ENCODE assay signal across 8 mouse cellular contexts in the genomic region with DNA sequence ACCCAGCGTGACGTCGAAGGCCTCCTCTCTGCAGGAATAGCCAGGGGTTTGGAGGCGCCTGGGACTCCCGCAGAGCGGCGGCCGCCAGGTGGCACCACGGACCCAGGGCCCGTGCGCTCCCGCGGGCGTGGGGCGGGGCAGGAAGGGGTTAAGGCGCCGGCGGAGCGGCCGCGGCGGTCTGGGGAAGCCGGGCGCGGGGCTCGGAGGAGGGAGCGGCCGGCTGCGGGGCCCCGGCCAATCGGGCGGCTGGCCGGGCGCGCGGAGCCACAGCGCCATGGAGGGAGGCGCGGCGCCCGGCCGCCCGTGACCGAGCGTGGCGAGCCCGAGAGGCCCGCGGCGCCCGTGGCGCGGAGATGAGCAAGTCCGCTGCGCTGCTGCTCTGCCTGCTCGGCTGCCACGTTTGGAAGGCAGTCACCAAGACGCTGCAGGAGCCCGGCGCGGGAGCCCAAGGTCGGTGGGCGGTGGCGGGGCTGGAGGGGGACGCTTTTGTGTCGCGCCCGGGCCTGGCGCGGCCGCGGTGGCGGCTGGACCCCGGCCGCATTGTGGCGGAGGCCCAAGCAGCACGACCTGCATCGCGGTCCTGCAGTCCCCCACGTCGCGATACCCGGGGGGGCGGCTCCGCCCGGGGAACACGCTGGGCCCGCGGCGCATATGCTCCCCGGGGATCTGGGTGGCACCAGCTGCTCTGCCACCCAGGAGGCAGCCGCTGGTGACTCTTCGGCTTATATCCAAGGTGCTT. TPM values are rescaled to one million over a fixed set of nuclear protein-coding genes. Genes with fewer than 3 reads are reported as not detected.
DNase-seq lines count a peak whose midpoint lies in the region; ATAC-seq and TF ChIP-seq lines count a peak whose summit lies in the region.

No protein-coding gene starts in this region.

- H3K9ac ChIP-seq in hindbrain, embryonic 14.5 days, result peak overlapping the region; percentile 98

- ATAC-seq in Patski, result peak; percentile 94
- peak; percentile 95 for ATAC-seq in hindbrain, embryonic 14.5 days (ENCODE audit: low FRiP score)

- peak overlapping the region; percentile 98 for H3K4me3 ChIP-seq in hindbrain, embryonic 14.5 days (replicated peaks; ENCODE audit: low read length)

- H3K27me3 ChIP-seq in Patski, result no peaks in the 10 kb centered on the region
- H3K27me3 ChIP-seq in hindbrain, embryonic 14.5 days (ENCODE audit: control insufficient read depth, insufficient read depth, low read length), result no peaks in the 10 kb centered on the region

- in situ Hi-C loops in Patski (cut with MboI; ENCODE audit: low pct_unique_long_range_greater_than_20kb), result loop anchor here (5.0 kb wide), 1 partner anchor 109 kb away; no protein-coding TSS in a partner anchor

- no peaks in the 10 kb centered on the region for H3K36me3 ChIP-seq in hindbrain, embryonic 14.5 days (replicated peaks; ENCODE audit: control insufficient read depth, insufficient read depth)

- CTCF ChIA-PET in Patski (lab: Charles Lee), result interaction anchor here (0.7 to 1.3 kb wide), 3 partner anchors 64 to 110 kb away, joined by 3 to 4 read pairs (median 3); no protein-coding TSS in a partner anchor

- H3K4me1 ChIP-seq in hindbrain, embryonic 14.5 days (replicated peaks; ENCODE audit: control insufficient read depth, insufficient read depth, low read length), result peaks cover 20% of the 10 kb centered on the region

- no peaks in the 10 kb centered on the region for H3K9me3 ChIP-seq in hindbrain, embryonic 14.5 days (ENCODE audit: control insufficient read depth, low read length)

- POLR2A ChIA-PET in Patski (lab: Charles Lee), result interaction anchor here (0.7 to 1.2 kb wide), 3 partner anchors 41 to 229 kb away, joined by 3 to 11 read pairs (median 4); no protein-coding TSS in a partner anchor

- H3K4me2 ChIP-seq in hindbrain, embryonic 14.5 days (replicated peaks), result peak overlapping the region; percentile 67

- under 1% methylated on average over 59 of the region's 93 CpGs for WGBS in hindbrain, embryonic 14.5 days

- H3K27ac ChIP-seq in hindbrain, embryonic 14.5 days, result peak overlapping the region; percentile 96

- no peak for DNase-seq in Patski (ENCODE audit: low read depth, low spot score)
- DNase-seq in cerebellum, postnatal 14 days, result peak; percentile 85 to 87
- DNase-seq in frontal cortex, postnatal 36 days (ENCODE audit: low spot score in 2 of 2), result peak; percentile 89 to 91
- peak; percentile 85 for DNase-seq in hindbrain, embryonic 14.5 days (ENCODE audit: low spot score)
- peak; percentile 87 to 89 for DNase-seq in layer of hippocampus, postnatal 36 days
- DNase-seq in lung, postnatal 14 days, result peak; percentile 93
- peak; percentile 92 for DNase-seq in right cerebral cortex, adult 18-20 months
- DNase-seq in urinary bladder, postnatal 14 days (ENCODE audit: low spot score), result peak; percentile 90

- peak; percentile 99 for TF ChIP-seq CTCF in Patski (IDR thresholded peaks at IDR 0.05)

RNA-seq across cellular contexts. Expression of gene Fam171a1, which starts 4.3 kb away (rescaled TPM):
- polyA plus RNA-seq in Patski (2021), result 60.4 TPM
- polyA plus RNA-seq in hindbrain, embryonic 14.5 days (2014; fragmentation: Nextera tagmentation; extraction: Ambion mirVana), result 52.4 and 59.0 TPM in 2 replicates
- 10 to 100 TPM; 73.5 to 73.7 TPM for total RNA-seq in layer of hippocampus, postnatal 36 days (2021)
